Mouse (Mus musculus): ENCODE data around the gene Slc25a40.

Gene Slc25a40

GRCm38 (mm10) chr5:8422157-8422931 is at the start of gene Slc25a40, which contains the start of gene Dbf4:
Gene Slc25a40, plus strand, starts transcription at chr5:8422850.
Gene Dbf4, minus strand, starts transcription at chr5:8422716.
- under 1% methylated on average over 87 of the region's 93 CpGs for WGBS

GRCm38 (mm10) chr5:8373415-8373814 is 49.2 kb upstream of the Slc25a40 start:
- WGBS, result 61% methylated on average over 4 of the region's 4 CpGs

DNA sequence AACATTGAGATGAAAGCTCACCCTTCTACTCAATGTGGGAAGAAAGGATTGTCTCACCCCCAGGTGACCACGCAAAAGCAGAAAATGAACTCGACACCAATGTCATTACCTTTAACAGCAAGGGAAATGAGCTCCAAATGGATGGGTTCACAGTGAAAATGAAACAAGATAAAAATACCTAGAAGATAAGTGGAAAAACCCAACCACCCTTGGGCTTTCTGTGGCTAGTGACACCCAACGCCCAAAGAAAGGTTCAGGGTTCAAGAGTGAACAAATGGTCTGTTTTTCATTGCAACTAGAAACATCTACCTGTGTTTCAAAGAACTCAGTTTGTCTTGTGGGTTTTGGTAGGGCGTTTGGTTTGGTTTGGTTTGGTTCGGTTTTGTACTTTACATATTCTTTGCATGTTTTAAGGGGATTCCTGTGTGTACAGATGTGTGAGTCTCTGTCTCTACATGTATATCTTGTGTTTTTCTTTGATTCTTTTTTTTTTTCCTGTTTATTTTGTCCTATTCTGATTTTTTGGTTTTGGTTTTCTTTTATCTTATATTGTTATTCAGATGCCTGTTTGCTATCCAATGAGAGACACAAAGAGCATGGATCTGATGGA is 48.2 kb upstream of the Slc25a40 start:
- 88% methylated on average over 5 of the region's 5 CpGs for WGBS

DNA sequence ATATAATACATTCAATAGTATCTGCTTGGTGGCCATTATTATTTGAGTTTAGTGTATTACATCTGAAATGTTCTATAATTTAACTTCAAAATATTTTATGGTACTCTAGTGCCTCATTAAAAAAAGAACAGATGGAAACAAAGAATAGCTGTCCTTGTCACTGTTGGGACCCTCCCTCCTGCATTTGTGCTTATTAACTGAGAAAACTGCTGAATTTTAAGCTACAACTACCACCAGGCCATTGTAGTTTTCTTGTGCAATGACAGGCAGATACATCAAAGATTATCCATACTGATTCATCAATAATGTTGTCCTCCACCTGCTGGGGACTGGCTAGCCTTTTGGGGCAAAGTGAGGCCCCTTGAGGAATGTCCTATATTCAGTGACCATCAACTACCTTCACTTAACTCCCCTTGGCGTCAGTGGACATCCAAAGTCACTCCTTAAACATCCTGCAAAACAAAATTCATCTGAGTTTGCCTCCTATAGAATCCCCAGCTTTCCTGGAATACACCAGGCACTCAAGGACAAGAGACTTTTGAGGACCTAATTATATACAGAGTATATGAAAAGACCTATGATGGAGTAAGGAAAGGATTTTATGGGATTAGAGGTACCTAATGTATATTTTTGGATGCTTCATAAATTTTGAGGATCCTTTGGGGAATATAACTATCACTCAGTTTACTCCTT is 28.6 kb upstream of the Slc25a40 start:
- WGBS, result 78% methylated on average over 1 of the region's 1 CpGs

- 85% methylated on average over 13 of the region's 13 CpGs for WGBS
Observed at GRCm38 (mm10) chr5:8397587-8398249, 24.9 kb upstream of the Slc25a40 start.

GRCm38 (mm10) chr5:8408746-8409145 is 13.9 kb upstream of the Slc25a40 start:
- WGBS, result 81% methylated on average over 4 of the region's 4 CpGs

DNA sequence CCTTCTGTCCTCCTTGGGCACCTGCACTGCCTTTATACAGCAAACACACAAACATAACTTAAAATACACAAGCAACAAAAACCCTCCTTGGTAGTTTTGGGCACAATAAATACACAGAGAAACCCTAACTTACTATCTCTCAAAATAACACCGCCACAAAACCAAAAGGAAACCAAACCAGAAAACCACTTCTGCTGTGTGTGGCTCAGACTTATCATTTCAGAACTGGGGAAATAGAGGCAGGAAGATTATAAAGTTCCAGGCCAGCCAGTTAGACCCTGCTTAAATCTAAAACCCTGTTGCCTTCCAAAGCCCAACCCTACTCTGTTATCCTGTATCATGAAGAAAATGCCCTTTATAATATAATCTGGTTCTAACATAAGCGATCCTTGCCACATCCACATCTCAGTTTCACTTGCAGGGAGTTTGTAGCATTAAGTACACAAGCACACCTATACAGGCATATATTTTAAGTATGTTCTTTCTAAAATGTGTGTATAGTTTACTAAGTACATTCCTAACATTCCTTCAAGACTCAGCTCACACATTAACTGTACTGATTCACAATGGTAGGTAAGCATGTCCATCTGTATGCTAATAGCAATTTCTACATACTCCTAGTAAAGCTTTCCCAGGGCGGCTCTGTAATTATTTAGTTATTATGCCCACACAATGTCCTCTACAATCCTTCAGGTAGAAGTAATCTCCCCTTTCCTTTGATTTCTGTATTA is 5.8 kb upstream of the Slc25a40 start:
- 91% methylated on average over 3 of the region's 3 CpGs for WGBS

DNA sequence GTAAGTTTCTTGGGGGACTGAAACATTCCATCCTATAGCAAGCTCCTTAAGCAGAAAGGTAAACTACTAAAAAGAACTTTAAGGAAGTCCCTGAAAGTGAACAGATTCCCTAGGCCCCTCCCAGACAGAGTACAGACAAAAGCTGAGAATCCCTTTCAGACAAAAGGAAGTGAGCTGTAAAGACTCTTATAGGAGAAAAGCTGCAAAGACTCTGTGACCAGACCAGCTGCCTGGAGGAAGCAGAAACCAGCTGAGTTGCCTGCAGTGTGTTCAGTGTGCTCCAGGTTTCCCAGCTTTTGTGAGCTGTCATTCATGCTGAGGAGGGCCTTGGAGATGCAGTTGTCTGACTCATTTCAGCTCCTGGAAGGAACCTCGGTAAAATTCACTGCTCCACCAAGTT is 5.2 kb upstream of the Slc25a40 start:
- 50% methylated on average over 1 of the region's 1 CpGs for WGBS

DNA sequence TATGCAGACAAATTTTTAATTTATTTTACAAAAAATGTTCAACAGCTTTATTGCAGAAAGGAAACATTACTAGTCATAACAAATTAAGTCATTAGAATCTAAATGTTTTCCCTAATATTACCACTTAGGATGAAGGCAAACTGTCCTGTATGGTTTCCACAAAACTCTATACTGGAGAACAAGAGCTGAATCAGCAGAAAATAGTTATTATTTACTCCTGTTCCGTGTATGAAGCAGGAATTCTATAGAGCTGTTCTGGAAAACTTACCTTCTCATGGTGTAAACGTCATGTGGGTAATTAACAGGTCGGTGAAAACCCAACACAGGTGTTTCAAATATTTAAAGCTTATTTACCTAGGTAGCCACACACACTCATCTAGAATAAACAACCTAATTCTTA is 1.2 kb upstream of the Slc25a40 start:
- 25% methylated on average over 3 of the region's 3 CpGs for WGBS

GRCm38 (mm10) chr5:8422932-8423928 is 580 bp downstream of the Slc25a40 start:
- under 1% methylated on average over 40 of the region's 40 CpGs for WGBS

- 35% methylated on average over 7 of the region's 7 CpGs for WGBS
Observed at GRCm38 (mm10) chr5:8424116-8424515, 1.5 kb downstream of the Slc25a40 start.

- WGBS, result 78% methylated on average over 5 of the region's 5 CpGs
Observed at GRCm38 (mm10) chr5:8425899-8426298, 3.2 kb downstream of the Slc25a40 start.

DNA sequence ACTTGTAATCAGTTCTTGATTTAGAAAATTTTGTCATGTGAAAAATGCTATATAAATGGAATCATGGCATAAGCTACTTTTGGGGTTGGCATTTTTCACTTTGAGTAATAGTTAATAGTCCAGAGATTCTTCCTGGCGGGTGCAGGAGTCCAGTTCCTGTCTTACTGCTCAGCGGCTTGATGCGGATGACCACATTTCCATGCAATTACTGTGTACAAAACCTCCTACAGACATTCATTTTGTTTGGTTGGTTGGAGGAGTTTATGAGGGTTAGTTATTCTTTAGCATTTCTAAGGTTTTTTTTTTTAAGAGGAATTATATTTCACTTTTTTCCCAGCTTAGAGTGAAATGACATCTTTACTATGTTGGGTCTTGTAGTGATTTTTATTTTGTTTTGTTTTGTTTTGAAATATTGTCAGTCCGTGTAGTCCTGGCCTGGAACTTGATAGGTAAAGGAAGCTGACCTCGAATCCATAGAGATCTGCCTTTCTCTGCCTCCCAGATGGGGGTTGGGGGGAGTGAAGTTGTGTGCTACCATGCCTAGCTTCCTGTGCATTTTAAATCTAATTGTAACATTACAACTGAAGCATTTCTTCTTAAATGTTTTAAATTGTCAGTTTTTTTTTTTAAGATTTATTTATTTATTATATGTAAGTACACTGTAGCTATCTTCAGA is 15.0 kb downstream of the Slc25a40 start:
- 94% methylated on average over 5 of the region's 5 CpGs for WGBS

- WGBS, result 66% methylated on average over 2 of the region's 2 CpGs
Observed at GRCm38 (mm10) chr5:8439095-8439494, 16.4 kb downstream of the Slc25a40 start.

- 61% methylated on average over 5 of the region's 5 CpGs for WGBS
Observed at GRCm38 (mm10) chr5:8456561-8456960, 33.9 kb downstream of the Slc25a40 start.

DNA sequence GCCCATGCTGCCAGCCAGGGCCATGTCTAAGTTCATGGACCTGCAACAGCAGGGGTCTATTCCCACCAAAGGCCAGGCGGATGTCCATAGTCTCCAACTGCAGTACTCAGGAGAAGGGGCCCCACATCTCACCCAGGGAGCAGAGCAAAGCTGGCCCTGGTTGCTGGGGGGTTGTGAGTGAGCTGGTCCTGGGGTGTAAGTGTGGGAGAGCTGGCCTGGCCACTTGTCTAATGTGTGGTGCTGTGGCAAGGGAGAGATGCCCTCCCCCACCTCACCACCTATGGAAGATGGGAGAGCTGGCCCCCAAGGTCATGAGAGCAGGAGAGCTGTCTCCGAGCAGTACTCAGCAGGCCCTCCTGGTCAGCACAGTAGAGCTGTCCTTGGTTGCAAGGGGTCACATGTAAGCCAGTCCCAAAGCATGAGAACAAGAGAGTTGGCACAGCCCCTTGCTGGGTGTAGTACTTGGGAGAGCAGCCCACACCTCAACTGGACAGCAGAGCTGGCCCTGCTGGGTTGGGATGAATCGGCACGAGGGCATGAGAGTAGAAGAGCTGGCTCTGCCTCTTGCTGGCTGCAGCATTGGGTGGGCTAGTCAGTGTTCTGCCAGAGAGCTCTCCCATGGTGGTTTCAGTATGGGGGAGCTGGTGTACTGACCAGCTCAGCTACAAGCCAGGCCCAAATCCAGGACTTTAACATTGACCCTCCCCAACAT is 65.5 kb downstream of the Slc25a40 start:
- WGBS, result 68% methylated on average over 4 of the region's 4 CpGs

DNA sequence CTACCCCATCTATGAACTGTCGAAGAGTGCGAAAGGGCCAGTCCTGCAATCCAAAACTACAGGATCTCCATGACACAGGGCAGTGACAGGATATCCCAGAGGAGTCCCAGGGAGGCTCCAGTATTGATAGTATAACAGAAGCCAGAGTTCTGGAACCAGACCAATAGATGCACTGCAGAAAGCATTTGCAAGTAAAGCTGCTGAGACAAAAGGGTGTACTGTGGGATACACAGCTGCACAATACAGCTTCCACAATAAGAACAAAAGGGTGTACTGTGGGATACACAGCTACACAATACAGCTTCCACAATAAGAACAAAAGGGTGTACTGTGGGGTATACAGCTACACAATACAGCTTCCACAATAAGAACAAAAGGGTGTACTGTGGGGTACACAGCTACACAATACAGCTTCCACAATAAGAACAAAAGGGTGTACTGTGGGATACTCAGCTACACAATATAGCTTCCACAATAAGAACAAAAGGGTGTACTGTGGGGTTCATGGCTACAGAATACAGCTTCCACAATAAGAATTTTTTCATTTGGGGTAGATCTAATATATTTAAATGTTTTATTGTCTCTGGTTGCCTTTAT is 66.1 kb downstream of the Slc25a40 start:
- 66% methylated on average over 2 of the region's 2 CpGs for WGBS

DNA sequence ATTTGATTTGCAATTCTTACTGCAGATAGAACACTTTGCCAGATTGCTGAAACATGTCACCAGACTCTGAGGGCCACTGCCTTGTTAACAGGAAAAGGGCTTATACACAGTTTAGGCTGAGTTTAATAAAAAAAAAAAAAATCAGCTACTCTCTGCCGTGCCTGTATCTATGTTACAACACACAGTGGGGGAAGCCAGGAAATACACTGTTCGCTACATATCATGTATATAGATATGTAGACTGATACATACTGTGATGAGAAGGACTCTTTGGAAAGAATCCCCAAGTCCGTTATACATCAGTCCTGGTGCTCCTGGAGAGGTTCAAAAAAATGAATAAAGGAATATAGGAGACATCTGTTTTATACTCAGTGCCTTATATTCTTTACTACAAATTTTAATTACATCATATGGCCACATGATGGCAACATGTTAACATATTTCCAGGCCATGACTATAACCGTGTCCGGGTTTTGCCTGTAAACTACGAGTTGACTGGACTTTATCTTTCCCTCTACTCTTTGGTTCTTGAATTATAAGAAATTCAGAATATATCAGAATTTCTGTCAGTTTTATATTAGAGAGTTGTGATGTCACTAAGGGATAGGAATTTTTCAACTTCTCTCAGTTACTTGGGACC is 66.9 kb downstream of the Slc25a40 start:
- WGBS, result 32% methylated on average over 6 of the region's 6 CpGs
